Mouse (Mus musculus): Measurements from ENCODE around the gene Vps18.

DNA sequence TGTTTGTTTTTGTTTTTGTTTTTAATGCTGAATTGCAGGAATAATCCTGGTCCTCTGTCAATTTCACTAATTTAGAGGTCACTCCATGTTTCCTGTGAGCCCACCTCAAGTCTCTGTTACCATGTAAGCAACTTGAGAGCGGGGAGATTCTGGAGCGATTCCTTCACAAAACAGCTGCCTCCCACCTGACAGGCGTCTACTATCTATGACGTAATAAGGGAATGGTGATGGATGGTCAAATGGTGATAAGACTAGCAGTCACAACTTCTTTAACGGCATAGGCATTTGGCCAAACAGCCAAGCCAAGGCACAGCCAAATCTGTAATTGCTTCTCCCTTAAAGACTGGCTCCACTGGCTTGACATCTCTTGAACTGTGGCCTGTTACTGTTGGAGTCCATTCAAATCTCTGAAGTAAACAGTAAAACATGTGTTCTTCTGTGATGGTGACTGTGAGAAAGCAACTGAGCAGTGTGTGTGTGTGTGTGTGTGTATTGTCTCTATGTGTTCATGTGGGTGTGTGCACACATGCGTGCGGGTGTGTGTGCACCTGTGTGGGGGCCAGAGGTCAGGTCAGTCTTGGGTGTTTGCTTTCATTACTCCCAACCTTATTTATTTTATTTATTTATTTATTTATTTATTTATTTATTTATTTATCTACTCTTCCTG lies 6.5 kb upstream of the Vps18 start:
- TF ChIP-seq GATA1 (IDR thresholded peaks at IDR 0.05; ENCODE audit: low read length) (no peak), TAL1 (IDR thresholded peaks at IDR 0.05; ENCODE audit: low read length) (no peak)
